Mouse (Mus musculus): ENCODE results near the gene Cope.

Cope gene

DNA sequence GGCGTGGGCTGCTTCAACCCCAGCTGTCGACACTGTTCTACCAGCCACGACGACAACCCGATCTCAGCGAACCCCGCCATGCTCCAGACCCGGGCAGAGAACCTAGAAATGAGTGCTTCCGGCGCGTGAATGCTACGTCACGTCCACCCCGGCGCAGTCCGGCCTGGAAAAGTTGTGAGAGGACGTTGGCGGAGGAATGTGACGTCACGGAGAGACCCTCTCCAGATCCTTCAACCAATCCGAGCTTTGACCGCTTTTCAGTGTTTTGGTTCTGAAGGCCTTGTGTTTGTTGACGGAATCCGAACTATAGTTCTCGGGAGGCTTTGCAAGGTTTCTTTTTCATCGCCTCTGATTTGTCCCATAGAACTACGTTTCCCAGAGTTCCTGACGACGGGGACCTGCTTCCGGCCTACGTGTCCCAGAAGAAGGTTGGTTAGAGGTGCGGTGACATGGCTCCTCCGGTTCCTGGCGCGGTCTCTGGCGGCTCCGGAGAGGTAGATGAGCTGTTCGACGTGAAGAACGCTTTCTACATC lies at the start of gene Cope, which contains the start of gene Ddx49:
Cope (plus strand) TSS at position 161 of the 533 bp plus-strand sequence.
Ddx49 (minus strand) TSS at position 132 of the 533 bp plus-strand sequence.
- peak; percentile 91 for DNase-seq (ENCODE audit: low read depth, low spot score)

DNA sequence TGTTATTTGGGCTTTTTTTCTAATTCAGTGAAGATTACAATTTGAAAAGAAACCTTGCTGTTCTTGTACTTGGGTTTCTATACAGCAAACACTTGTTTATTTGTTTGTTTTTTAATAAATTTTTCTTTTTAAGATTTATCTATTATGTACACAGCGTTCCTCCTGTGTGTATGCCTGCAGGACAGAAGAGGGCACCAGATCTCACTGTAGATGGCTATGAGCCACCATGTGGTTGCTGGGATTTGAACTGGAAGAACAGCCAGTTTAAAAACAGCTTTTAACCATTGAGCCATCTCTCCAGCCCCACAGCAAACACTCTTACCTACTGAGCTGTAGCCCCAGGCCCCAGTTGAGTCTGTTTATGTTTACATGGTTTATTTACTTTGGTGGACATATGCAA lies 47.7 kb upstream of the Cope start:
- no peak for DNase-seq (ENCODE audit: low read depth, low spot score)

DNA sequence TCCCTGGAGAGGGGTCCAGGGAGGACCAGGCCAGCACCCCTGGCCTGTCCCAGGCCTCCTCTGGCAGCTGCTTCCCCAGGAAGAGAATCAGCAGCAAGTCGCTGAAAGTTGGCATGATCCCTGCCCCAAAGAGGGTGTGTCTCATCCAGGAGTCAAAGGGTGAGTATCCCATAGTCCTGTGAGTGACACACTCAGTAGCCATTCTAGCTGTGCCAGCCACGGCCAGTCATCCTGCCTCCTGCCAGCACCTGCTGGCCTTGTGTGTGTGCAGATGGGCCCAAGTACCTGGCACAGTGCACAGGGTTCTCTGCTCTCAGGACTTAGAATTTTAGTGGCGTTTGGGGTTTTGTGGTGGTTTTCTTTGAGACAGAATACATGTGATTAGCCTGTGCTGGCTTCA lies 44.9 kb upstream of the Cope start:
- DNase-seq (ENCODE audit: low read depth, low spot score), result no peak

DNA sequence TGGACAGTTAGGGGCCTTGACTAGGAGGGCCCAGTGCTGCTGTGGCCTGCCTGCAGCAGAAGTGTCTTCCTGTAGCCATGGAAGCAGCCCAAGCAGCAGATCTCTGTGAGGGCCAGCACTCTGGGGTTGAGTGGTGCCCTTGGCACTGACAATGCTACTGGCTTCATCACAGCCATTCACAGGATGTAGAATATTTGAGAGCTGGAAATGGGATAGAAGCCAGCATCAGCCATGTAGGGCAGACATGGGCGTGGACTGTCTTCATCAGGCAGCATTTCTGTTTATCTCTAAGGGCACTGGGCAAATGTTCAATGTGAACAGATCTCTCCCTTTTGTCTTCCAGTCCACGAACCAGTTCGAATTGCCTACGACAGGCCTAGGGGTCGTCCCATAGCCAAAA lies 43.7 kb upstream of the Cope start:
- no peak for DNase-seq (ENCODE audit: low read depth, low spot score)

DNA sequence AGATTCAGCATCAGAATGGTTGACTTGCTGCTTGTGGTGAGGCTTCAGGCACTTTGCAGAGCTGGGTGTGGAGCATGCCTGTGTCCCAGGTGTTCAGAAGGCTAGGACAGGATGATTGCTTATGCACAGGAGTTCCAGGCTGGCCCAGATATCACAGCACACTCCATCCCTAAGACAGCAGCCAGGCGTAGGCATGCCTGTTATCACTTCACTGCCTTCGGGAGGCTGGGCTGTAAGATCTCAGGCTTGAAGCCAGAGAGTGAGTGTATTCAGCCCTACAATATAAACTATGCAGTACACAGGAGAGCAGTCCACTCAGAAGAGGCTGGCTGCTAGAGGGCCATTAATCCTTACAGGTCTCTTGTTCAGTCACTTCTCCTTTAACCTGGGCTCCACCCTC lies 43.3 kb upstream of the Cope start:
- DNase-seq (ENCODE audit: low read depth, low spot score), result no peak

DNA sequence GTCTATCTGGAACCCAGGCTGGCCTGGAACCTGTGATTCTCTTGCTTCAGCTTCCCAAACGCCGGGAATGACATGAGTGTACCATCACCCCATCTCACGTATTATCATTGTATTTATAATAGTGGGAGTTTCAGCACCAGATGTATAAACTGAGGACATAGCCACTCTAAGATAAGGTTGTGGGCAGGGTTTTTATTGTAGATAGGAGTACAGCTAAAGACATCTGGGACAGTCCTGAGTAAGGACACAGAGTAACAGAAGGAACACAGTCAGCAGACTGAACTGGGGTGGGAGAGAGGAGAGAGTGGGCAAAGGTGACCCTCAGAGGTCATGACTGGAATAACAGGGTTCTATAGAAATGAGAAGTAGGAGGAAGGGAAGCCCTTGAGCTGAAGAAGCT lies 34.6 kb upstream of the Cope start:
- DNase-seq (ENCODE audit: low read depth, low spot score), result no peak

DNA sequence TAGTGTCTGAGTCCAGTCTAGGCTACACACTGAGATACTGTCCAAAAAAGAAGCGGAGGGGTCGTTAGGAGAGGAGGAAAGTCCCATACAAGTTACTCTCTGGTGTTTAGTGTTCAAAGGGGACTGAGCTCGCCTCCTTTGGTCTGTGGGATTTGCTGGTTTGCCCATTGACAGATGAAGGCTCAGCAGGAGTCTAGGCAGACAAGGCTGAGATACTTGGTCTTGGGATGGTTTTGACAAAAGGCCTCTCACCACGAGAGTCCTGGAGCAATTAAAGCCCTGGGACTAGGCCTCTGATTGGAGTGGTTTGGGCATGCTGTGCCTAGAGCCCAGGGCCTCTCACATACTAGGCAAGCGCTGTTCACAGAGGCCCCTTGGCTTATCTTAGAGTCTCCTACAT lies 34.0 kb upstream of the Cope start:
- no peak for DNase-seq (ENCODE audit: low read depth, low spot score)

DNA sequence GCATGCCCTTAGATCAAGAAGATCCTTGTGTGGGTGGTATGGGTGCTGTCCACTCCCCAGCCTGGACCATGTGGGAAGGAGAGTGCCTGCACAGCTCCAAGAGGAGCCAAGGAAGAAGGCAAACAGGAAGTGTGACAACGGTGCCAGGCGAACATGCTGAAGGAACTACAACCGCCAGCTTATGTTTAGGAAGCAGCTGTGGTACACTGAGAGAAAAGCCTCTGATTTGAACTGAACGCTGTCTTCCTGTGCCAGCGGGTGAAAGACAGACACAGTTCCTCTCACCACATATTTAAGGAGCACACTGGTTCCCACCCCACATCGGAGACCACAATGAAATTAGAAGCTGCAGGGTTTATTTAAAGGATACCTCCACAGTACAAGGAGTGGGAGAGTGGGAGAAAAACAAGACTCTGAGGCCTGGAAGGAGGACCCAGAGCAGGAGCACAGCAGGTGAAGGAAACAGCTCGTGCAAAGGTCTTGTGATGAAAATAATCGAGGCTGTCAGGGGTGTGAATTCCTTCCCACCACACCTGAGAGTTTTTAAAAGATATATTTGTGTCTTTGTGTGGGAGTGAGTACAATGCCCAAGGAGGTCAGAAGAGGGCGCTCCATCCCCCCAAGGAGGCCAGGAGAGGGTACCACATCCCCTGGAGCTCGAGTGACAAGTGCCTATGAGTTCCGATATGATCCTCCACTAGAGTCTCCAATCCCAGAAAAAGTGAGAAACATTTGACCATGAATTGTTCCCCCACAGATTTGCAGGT lies 33.3 kb upstream of the Cope start:
- no peak for DNase-seq (ENCODE audit: low read depth, low spot score)

DNA sequence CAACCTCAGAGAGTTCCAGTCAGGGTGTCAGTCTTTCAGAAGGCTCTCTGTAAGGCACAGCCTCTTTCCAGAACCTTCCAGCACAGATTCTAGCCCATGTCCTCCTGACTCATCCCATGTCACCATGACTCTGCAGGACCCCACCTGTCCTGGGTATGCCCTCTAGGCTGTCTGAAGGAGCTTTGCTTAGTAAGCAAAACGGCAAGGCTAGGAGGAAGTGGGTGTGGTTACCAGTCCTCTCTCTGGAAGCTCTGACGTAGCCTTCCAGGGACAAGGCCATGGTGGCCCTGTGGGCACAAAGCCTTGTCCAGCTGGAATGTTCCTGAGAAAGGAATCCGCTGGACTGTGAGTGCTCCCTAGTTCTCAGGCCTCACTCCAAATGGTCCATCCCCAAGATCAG lies 29.4 kb upstream of the Cope start:
- DNase-seq (ENCODE audit: low read depth, low spot score), result no peak

DNA sequence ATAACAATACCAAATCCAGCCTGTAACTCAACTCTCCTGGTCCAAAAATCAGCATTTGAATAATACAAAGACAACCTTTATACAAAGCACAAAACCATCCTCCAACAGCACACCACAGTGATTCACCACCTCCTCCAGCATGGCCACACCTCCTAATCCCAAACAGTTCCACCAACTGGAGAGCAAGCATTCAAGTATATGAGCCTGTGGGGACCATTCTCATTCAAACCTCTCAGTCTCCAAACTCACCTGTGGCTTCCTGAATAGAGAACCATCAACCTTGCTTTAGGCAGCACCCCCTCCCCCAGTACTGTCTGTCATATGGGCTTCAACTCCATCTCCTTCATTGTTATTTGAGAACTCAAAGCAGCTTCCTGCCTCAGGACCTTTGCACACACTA lies 28.0 kb upstream of the Cope start:
- DNase-seq (ENCODE audit: low read depth, low spot score), result no peak

DNA sequence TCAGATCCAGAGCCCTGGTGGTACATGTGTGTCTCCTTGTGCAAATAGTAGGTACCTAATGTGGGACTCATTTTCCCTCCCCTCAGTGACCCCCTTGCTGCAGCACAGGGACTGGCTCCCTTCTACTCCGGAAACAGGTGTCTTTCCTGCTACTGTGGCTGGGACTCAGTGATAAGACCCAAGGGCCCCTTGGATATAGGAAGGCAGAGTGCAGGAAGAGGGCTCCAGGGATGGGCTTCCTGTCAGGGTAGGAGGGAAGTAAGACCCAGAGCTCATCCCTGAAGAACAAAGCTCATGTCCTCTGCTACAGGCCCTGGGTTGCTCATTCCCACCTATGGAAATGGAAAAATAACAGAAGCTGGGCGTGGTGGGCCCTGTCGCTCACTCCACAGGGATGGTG lies 25.8 kb upstream of the Cope start:
- no peak for DNase-seq (ENCODE audit: low read depth, low spot score)

DNA sequence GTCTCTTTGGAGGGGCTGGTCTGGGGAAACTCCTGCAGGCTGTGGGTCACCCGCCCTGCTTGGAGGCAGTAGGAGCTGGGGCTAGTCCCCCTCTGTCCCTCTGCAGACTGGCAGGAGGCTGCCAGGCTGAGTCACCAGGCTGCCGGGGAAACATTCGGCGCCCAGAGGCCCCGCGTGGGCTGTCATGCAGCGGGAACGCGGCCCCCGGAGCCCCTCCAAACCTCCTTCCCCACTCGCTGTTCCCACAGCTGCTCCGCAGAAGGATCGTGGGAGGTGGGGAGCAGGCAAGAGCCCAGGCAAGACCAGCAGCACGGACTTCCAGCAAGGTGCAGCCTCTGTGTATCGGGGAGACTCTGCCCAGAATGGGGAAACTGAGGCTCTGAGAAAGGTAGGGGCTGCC lies 24.1 kb upstream of the Cope start:
- no peak for DNase-seq (ENCODE audit: low read depth, low spot score)

DNA sequence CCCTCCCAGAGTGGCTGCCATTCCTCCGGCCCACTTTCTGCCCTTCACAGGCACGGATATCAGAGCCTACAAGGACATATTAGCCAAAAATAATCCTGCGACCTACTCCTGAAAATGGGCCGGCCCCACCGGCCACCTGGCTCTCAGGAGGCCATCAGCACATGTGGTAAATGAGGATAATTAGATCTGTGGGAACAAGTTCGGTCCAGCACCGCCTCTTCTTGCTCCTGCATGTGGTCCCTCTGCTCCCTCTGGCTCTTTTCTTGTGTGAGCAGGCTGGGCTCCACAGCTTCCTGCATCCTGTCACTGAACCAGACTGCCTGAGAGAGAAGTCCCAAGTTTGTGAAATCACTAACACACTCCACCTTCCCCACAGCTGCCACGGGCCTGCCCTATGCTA lies 23.1 kb upstream of the Cope start:
- no peak for DNase-seq (ENCODE audit: low read depth, low spot score)

DNA sequence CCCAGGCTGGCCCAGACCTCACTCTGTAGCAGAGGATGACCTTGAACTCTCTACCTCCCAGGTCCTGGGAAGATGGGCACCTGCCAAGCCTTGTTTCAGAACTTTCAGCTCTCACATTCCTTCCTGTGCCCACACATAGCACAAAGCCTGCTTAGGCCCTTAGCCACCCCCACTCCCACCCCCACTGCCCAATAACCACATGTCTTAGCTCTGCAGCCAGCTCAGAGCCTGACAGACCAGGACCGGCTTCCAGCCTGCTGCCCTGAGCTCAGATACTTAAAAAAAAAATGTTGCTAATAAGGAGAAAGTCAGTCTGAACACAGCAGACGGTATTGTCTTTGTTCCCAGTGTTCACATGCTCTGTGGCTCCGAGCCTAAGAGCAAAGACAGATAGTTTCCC lies 21.3 kb upstream of the Cope start:
- no peak for DNase-seq (ENCODE audit: low read depth, low spot score)

DNA sequence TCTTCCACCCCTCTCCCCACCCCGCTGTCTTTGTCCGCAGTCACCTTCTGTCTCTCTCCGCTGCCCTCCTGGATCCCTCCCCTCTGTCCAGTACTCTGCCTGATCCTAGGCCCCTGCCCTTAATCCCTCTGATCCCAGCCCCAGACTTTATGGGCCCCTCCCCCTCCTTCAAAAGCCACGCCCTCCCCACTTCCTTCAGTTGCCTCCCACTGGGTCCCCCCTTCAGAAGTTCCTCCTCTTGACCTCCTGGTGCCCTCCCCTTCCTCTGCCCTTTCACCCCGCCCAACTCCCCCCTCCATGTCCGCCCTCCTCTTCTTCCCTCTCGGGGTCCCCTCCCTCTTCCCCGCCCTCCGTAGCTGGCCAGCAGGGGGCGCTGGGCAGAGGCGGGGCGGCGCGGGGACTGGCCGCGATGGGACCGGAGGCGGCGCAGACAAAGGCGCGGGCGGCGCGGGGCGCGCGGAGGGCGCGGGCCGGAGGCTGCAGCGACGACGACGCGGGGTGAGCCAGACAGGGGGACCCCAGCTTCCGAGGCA lies 19.6 kb upstream of the Cope start, which contains the start of gene Homer3:
Homer3 (plus strand) TSS at position 225 of the 533 bp plus-strand sequence.
- DNase-seq (ENCODE audit: low read depth, low spot score), result peak; percentile 97

DNA sequence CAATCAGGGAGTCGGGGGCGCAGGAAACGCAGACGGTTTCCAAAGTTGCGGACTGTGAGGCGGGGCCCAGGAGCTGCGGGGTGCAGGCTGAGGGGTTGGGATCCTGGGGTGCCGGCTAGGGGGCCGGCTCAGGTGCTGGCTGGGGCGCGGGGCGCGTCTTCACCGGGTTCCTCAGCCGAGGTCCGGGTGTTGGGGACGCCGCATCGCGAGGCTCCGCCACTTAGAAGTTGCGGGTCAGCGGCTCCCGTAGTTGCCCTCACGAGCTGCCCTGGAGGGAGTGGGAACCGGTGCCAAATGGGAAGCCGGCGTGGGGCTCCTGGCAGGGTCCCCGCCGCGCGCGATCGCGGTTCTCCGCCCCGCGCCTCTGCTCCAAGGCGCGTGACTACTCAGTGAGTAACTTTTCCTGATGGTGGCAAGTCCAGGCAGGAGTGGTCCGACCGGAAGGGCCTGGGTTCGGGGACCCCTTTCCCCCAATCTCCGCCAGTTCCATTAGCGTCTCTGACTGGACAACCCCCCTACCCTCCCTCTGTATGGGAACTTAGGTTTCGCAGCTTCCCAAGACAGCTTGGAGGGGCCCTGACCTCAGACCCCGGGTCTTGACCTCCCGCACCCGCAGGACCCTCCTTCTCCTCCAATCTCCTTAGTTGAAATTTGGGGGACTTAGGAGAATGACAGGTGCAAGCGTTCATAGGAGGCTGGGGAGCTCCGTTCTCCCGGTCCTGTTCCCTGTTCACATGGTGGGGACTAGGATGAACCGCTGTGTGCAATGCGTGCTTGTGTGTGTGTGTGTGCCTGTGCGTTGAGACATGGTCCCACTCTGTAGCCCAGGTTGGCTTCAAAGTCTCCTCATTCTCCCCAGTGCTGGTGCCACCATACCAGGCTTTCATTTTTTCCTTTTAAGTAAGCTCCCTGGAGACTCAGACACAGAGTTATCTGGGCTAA lies 18.9 kb upstream of the Cope start:
- DNase-seq (ENCODE audit: low read depth, low spot score), result no peak

DNA sequence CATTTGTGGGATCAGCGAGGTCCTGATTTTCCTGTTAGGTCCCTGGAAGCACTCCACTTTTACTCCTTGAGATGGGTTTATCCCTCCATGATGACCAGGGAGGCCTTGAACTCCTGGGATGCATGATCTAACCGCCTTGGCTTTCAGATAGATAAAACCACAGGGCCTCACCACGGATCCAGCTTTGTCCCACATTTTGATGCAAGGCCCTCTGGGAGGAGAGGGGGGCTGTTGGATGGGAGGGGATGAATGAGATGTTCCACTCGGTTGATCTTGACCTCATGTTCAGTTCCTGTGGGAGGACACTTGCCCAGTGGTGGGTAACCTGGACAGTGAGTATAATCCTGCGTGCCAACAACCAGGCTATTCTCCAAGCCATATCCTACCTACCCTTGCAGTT lies 17.9 kb upstream of the Cope start:
- DNase-seq (ENCODE audit: low read depth, low spot score), result no peak

DNA sequence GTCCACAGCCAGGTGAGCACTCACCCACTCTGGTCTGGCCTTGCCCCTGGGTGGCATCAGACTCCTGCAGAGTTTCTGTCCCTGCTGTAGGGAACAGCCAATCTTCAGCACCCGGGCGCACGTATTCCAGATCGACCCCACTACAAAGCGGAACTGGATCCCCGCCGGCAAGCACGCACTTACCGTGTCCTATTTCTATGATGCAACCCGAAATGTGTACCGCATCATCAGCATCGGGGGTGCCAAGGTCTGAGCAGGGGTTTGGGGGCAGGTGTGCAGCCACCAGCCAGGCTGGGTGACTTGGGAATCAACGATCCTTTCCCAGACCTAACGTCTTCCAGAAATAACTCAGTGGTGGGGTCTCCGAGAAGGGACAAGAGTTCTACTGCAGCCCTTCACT lies 17.0 kb upstream of the Cope start:
- DNase-seq (ENCODE audit: low read depth, low spot score), result no peak

DNA sequence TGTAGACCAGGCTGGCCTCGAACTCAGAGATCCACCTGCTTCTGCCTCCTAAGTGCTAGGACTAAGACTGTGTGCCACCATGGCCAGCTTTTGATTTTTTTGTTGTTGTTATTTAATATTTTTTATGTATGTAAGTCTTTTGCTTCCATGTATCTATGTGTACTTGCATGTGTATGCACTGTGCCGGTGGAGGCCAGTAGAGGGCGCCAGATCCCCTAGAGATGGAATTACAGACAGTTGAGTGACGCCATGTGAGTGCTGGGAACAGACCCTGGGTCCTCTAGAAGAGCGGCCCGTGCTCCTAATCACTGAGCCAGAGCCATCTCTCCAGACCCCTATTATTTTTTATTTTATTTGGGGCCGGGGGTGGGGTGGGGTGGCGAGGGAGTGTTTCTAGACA lies 15.6 kb upstream of the Cope start:
- DNase-seq (ENCODE audit: low read depth, low spot score), result no peak

DNA sequence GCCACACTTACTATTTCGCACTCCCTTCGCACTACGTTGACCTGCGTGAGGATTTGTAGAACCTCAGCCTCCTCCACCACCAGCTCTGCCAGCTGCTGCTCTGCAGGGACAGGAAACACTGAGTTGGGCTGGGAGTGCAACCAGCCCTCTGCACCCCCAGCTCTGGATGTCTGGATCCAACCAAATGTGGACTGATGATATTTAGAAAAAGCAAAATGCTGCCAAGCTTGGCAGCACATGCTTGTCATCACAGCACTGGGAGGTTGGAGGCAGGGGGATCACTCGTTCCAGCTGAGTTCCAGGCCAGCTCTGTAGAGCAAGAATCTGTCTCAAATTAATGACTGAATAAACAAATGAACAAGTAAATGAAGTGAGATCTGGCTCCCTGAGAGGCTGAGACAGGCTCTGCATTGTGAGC lies 8.3 kb upstream of the Cope start:
- DNase-seq (ENCODE audit: low read depth, low spot score), result no peak

DNA sequence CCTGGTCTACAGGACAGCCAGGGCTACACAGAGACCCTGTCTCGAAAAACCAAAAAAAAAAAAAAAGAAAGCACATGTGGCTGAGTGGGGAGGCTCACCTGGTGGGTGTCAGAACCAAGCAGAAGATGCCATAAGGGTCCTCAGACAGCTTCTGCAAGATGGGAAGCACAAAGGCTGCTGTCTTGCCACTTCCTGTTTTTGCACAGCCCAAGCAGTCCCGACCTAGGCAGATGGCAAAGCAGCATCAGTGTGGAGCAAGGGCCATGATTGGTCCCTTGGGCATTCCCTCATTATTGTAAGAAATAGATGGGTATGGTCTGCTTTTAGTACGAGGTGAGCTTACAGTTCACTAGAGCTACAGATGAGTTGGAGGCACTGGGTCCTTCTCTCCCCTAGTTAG lies 1.4 kb upstream of the Cope start:
- DNase-seq (ENCODE audit: low read depth, low spot score), result no peak

DNA sequence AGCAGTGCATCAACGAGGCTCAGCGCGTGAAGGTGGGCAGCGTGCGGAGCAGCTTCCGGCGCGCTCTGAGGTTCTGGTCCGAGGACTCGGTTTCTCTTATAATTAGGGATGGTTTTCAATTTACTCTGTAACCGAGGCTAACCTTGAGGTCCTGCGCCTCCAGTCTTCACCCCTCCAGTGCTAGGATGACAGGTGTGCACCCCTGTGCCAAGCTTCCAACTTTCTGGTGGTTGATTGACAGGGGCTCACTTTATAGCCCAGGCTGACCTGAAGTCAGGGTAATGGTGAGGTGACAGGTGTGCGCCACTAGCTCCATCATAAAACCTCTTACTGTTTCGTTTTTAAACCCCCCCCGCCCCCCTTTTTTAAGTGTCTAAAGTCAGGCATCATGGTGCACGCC lies 583 bp downstream of the Cope start:
- DNase-seq (ENCODE audit: low read depth, low spot score), result no peak

Data from WW6 (cell line).